Mouse (Mus musculus) forebrain, embryonic 12.5 days (tissue): ENCODE data around the gene Snrnp40. TPM values are rescaled to one million over a fixed set of nuclear protein-coding genes. Genes with fewer than 3 reads are reported as not detected.

Experiments
- ATAC-seq: fragments of 200-750 bp; cut with Nextera tagmentation; 2 replicates; pipeline ENCODE4 v1.8.0; 2017; ENCODE audit warnings: moderate TSS enrichment; ENCODE audit not compliant: low FRiP score
- H3K27ac ChIP-seq: fragments of 300-500 bp; sonication (generic); 2 replicates; pipeline ENCODE4 v1.5.1; 2016; ENCODE audit warnings: mild to moderate bottlenecking
- H3K27me3 ChIP-seq: fragments of 300-500 bp; sonication (generic); 2 replicates; pipeline ENCODE4 v1.6.1; 2016; ENCODE audit warnings: mild to moderate bottlenecking
- H3K36me3 ChIP-seq: fragments of 300-500 bp; sonication (generic); replicated peaks from 2 replicates; pipeline ENCODE4 v1.6.1; 2016; ENCODE audit warnings: mild to moderate bottlenecking
- H3K4me1 ChIP-seq: fragments of 300-500 bp; sonication (generic); 2 replicates; pipeline ENCODE4 v1.6.1; 2016
- H3K4me2 ChIP-seq: fragments of 300-500 bp; sonication (generic); 2 replicates; pipeline ENCODE4 v1.6.1; 2016; ENCODE audit warnings: mild to moderate bottlenecking, moderate library complexity
- H3K4me3 ChIP-seq: fragments of 300-500 bp; sonication (generic); replicated peaks from 2 replicates; pipeline ENCODE4 v1.5.1; 2016; ENCODE audit warnings: mild to moderate bottlenecking
- H3K9ac ChIP-seq: fragments of 300-500 bp; sonication (generic); 2 replicates; pipeline ENCODE4 v1.6.1; 2016; ENCODE audit warnings: mild to moderate bottlenecking
- H3K9me3 ChIP-seq: fragments of 300-500 bp; sonication (generic); 2 replicates; pipeline ENCODE4 v1.6.1; 2016
- WGBS: fragments of 180-500 bp; shearing (Covaris S2); methylation state at CpG from one replicate; pipeline ENCODE4 v1.1.7; 2016; 5-methylcytosine and 5-hydroxymethylcytosine counted together
- polyA plus RNA-seq: library from polyadenylated mRNA; unstranded; fragments of >200 nt; fragmentation: Nextera tagmentation; extraction: Ambion mirVana; gene quantifications from 2 replicates; pipeline ENCODE4 v1.2.1, GENCODE M21; 2016

The Snrnp40 gene
- polyA plus RNA-seq, result 196 and 203 TPM in 2 replicates

DNA sequence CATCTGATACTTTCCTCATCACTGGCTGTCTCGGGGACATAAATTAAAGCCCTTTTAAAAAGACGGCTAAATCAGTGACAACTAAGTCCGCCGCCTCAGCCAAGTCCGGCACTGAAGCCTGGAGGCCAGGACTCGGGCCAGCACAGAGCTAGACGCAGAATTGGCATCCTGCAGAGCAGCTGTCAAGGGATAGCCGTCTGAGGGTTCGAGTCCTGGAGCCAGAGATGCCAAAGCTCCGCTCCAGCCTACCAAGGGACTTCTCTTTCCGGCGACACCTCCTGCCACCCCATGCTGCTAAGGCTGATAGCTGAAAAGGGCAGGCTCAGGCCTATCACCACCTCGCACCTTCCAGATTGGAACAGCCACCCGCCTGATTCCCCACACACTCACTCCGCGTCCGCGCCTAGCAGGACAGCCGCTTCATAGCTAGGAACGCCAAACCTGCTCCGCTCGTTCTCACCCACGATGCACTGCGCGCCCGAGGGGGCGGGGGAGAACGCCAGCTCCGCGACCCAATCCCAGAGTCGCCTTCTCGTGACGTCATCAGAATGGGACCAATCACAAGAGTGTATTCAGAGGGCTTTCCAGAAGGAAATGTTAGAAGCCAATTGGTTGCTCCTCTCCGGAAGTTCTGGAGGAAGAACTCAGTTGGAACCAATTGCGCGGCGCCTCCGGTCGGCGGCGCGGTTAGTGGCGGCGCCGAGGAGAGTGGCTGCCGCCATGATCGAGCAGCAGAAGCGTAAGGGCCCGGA lies at the start of gene Snrnp40, which contains the start of gene Zcchc17:
Gene Snrnp40, plus strand, starts transcription at position 647 of the 752 bp plus-strand sequence.
Gene Zcchc17, minus strand, starts transcription at position 458 of the 752 bp plus-strand sequence.
- under 1% methylated on average over 49 of the region's 49 CpGs for WGBS
- peaks cover 22% of the 10 kb centered on the region for H3K4me1 ChIP-seq
- H3K9me3 ChIP-seq, result no peaks in the 10 kb centered on the region
- peak within 1 kb of the TSS; percentile 94 for H3K4me3 ChIP-seq
- H3K4me2 ChIP-seq, result peak within 1 kb of the TSS; percentile 91
- peak; percentile 100 for ATAC-seq
- H3K27ac ChIP-seq, result peak within 1 kb of the TSS; percentile 81
- peak within 1 kb of the TSS; percentile 92 for H3K9ac ChIP-seq
- peaks cover 36% of the 10 kb centered on the region for H3K36me3 ChIP-seq
- H3K27me3 ChIP-seq, result no peaks in the 10 kb centered on the region

DNA sequence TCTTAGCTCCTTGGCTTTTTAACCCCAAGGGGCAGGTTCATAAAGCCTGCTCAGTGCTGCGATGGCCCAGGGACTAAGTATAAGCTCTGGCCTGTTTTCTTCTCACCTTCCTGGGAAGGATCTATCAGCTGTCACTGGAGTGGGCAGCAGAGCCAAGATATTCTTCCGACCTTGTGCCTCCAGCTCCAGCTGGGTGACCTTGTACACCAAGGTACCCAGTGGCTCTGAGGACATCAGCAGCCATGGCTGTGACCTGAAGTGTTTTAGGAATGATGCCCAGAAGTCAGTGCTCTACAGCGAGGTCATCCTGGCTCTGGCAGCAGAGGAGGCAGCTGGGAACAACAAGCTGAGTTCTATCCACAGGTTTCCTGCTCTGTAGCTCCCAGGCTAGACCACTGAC lies 47.4 kb upstream of the Snrnp40 start:
- Histone ChIP-seq H3K27me3 (peaks cover 31% of the 10 kb centered on the region), H3K9ac (no peak overlapping the region), H3K36me3 (peaks cover 33% of the 10 kb centered on the region), H3K9me3 (no peaks in the 10 kb centered on the region), H3K27ac (no peak overlapping the region), H3K4me1 (peaks cover 18% of the 10 kb centered on the region), H3K4me3 (no peak overlapping the region), H3K4me2 (no peak overlapping the region)
- WGBS, result 94% methylated on average over 3 of the region's 3 CpGs
- ATAC-seq, result no peak

- WGBS, result 96% methylated on average over 4 of the region's 4 CpGs
- peaks cover 40% of the 10 kb centered on the region for H3K36me3 ChIP-seq
Measured at GRCm38 (mm10) chr4:130313552-130313951, 46.4 kb upstream of the Snrnp40 start.

GRCm38 (mm10) chr4:130315771-130316527 lies 44.0 kb upstream of the Snrnp40 start:
- H3K4me3 ChIP-seq, result no peak overlapping the region
- H3K27ac ChIP-seq, result no peak overlapping the region
- H3K4me1 ChIP-seq, result no peaks in the 10 kb centered on the region
- H3K9me3 ChIP-seq, result no peaks in the 10 kb centered on the region
- WGBS, result 79% methylated on average over 13 of the region's 13 CpGs
- no peak overlapping the region for H3K4me2 ChIP-seq
- H3K9ac ChIP-seq, result no peak overlapping the region
- H3K27me3 ChIP-seq, result no peaks in the 10 kb centered on the region
- no peak for ATAC-seq
- peaks cover 54% of the 10 kb centered on the region for H3K36me3 ChIP-seq

More at GRCm38 (mm10) chr4:130313552-130313951, 46.4 kb upstream of the Snrnp40 start:
- Histone ChIP-seq H3K9ac (no peak overlapping the region), H3K9me3 (no peaks in the 10 kb centered on the region), H3K27ac (no peak overlapping the region), H3K4me2 (no peak overlapping the region), H3K4me3 (no peak overlapping the region), H3K27me3 (peaks cover 22% of the 10 kb centered on the region), H3K4me1 (peaks cover 8% of the 10 kb centered on the region)
- ATAC-seq, result no peak

DNA sequence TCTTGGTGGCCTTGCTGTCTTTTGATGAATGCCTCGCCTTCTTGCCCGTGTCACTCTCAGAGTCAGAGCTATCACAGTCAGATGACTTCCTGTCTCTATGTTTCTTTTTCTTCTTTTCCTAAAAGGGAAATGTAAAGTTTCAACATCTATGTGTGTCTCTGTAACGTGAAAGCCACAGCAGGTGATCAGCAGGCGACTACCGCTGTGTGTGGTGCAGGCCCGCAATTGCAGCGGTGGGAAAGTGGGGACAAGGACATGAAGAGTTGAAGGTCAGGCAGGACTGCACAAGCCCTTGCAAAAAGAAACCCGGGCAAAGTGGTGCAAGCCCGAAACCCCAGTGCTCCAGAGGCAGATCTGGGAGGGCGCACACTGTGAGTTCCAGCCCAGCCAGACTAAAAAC lies 43.2 kb upstream of the Snrnp40 start:
- no peaks in the 10 kb centered on the region for H3K4me1 ChIP-seq
- H3K36me3 ChIP-seq, result peaks cover 59% of the 10 kb centered on the region
- ATAC-seq, result no peak
- H3K27me3 ChIP-seq, result no peaks in the 10 kb centered on the region
- no peak overlapping the region for H3K4me3 ChIP-seq
- H3K9me3 ChIP-seq, result no peaks in the 10 kb centered on the region
- H3K4me2 ChIP-seq, result no peak overlapping the region
- H3K9ac ChIP-seq, result no peak overlapping the region
- WGBS, result 83% methylated on average over 10 of the region's 10 CpGs
- no peak overlapping the region for H3K27ac ChIP-seq

DNA sequence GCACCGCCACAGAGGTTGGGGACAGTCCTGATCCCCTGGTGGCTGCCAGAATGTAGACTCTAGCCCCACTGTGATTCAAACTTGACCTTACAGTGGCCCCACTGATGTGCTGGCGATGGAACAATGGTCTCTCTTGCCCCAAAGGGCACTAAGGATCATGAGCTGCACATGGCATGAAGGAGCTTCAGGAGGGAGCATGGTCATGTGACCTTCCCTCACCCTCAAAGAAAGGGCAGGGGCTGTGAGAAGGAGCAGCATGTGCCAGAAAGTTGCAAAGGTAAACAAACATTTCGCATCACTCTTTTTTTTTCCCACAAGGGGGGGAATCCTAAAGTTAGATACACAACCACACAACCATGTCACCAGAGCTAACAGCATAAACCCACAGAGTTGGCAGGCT lies 41.8 kb upstream of the Snrnp40 start:
- ATAC-seq, result no peak
- Histone ChIP-seq H3K27me3 (no peaks in the 10 kb centered on the region), H3K4me1 (no peaks in the 10 kb centered on the region), H3K27ac (no peak overlapping the region), H3K36me3 (peaks cover 68% of the 10 kb centered on the region), H3K9me3 (no peaks in the 10 kb centered on the region), H3K4me3 (no peak overlapping the region), H3K4me2 (no peak overlapping the region), H3K9ac (no peak overlapping the region)
- WGBS, result 71% methylated on average over 3 of the region's 3 CpGs

- Histone ChIP-seq H3K9me3 (no peaks in the 10 kb centered on the region), H3K27me3 (no peaks in the 10 kb centered on the region), H3K4me1 (no peaks in the 10 kb centered on the region), H3K9ac (no peak overlapping the region), H3K4me3 (no peak overlapping the region), H3K27ac (no peak overlapping the region), H3K36me3 (peaks cover 69% of the 10 kb centered on the region), H3K4me2 (no peak overlapping the region)
- WGBS, result 84% methylated on average over 7 of the region's 7 CpGs
- ATAC-seq, result no peak
Measured at GRCm38 (mm10) chr4:130319564-130319963, 40.4 kb upstream of the Snrnp40 start.

DNA sequence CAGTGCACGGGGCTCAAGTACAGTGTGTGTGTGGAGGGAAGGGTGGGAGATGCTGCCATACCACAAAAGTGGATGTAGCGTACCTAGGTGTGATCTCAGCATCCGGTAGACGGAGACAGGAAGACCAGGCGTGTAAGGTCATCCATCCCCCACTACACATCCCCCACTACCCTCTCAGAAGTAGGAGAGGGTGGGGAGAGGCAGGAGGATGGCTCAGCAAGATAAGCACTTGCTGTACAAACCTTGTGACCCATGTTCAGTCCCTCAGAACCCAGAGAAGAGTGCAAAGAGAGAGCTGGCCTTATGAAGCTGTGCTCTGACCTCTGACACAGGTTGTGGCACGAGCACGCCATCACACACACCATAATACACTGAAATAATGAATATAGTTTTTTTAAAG lies 38.3 kb upstream of the Snrnp40 start:
- Histone ChIP-seq H3K36me3 (peaks cover 70% of the 10 kb centered on the region), H3K27ac (no peak overlapping the region), H3K4me2 (no peak overlapping the region), H3K9me3 (no peaks in the 10 kb centered on the region), H3K4me1 (no peaks in the 10 kb centered on the region), H3K4me3 (no peak overlapping the region), H3K9ac (no peak overlapping the region), H3K27me3 (no peaks in the 10 kb centered on the region)
- WGBS, result 96% methylated on average over 7 of the region's 7 CpGs
- no peak for ATAC-seq

GRCm38 (mm10) chr4:130322567-130322966 lies 37.4 kb upstream of the Snrnp40 start:
- Histone ChIP-seq H3K4me3 (no peak overlapping the region), H3K4me1 (no peaks in the 10 kb centered on the region), H3K9me3 (no peaks in the 10 kb centered on the region), H3K27ac (no peak overlapping the region), H3K36me3 (peaks cover 75% of the 10 kb centered on the region), H3K4me2 (no peak overlapping the region), H3K9ac (no peak overlapping the region), H3K27me3 (no peaks in the 10 kb centered on the region)
- WGBS, result 85% methylated on average over 7 of the region's 7 CpGs
- no peak for ATAC-seq

DNA sequence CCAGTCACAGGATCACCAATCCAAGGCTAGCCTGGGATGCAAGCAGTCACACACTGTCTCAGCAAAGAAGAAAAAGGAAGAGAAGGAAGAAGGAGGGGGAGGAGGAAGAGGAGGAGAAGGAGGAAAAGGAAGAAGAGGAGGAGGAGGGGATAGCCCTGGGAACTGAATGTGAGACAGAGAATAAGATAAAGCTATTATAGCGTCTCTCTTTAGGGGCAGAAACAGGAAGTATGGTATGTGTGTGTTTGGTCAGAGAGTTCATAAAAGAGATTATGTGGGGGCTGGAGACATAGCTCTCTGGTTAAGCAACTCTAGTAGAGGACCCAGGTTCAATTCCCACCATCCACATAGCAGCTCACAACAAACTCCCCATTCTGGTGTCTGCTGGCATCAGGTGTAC lies 36.8 kb upstream of the Snrnp40 start:
- Histone ChIP-seq H3K9me3 (no peaks in the 10 kb centered on the region), H3K27ac (no peak overlapping the region), H3K4me3 (no peak overlapping the region), H3K4me2 (no peak overlapping the region), H3K27me3 (no peaks in the 10 kb centered on the region), H3K9ac (no peak overlapping the region), H3K4me1 (no peaks in the 10 kb centered on the region), H3K36me3 (peaks cover 76% of the 10 kb centered on the region)
- WGBS, result 94% methylated on average over 1 of the region's 1 CpGs
- ATAC-seq, result no peak

- ATAC-seq, result no peak
- Histone ChIP-seq H3K9ac (no peak overlapping the region), H3K9me3 (no peaks in the 10 kb centered on the region), H3K4me1 (no peaks in the 10 kb centered on the region), H3K27me3 (no peaks in the 10 kb centered on the region), H3K4me2 (no peak overlapping the region), H3K27ac (no peak overlapping the region), H3K36me3 (peaks cover 75% of the 10 kb centered on the region), H3K4me3 (no peak overlapping the region)
- WGBS, result 85% methylated on average over 5 of the region's 5 CpGs
Measured at GRCm38 (mm10) chr4:130323607-130324006, 36.3 kb upstream of the Snrnp40 start.

DNA sequence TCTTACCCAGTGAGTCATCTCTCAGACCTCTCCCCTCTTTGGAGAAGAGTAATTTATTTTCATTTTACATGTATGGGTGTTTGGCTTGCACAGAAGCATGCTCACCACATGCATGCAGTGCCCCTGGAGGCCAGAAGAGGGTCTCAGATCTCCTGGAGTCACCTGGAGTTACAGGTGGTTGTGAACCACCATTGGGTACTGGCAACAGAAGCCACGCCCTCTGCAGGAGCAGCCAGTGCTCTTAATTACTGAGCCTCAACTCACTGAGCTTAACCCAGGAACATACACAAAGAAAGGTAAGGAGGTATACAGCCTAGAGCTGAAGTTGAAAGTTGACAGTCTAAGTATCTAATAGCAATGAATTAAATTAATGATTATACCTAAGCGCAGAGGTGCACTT lies 34.5 kb upstream of the Snrnp40 start:
- Histone ChIP-seq H3K9me3 (no peaks in the 10 kb centered on the region), H3K4me1 (no peaks in the 10 kb centered on the region), H3K4me2 (no peak overlapping the region), H3K9ac (no peak overlapping the region), H3K36me3 (peaks cover 64% of the 10 kb centered on the region), H3K27ac (no peak overlapping the region), H3K4me3 (no peak overlapping the region), H3K27me3 (no peaks in the 10 kb centered on the region)
- ATAC-seq, result no peak
- WGBS, result 88% methylated on average over 2 of the region's 2 CpGs
